Mouse (Mus musculus) kidney, postnatal 10 days (tissue): ENCODE measurements around the gene Tapbpl.

Experiments used
- DNase-seq: peaks from one replicate; pipeline ENCODE4 v3.0.0; 2021; ENCODE audit warnings: mixed read lengths

Gene Tapbpl

DNA sequence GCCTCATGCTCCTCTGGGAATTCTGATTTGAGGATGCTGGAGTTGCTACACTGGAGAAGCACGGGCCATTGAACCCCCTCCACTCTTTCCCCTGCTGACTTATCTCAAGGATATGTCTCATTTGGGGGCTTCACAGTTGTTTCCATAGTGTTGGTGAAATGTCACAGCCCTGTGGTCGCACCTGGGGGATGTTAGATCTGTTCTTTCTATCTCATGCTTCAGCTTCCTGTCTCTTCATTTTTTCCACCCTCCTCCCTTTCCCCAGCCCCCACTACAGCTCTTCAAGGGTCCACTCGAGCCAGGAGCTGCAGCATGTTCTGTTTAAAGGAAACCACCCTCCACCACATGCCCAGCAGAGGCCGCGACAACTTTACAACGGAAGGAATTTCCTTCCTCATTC lies 6.7 kb upstream of the Tapbpl start:
- DNase-seq: peak; percentile 38

DNA sequence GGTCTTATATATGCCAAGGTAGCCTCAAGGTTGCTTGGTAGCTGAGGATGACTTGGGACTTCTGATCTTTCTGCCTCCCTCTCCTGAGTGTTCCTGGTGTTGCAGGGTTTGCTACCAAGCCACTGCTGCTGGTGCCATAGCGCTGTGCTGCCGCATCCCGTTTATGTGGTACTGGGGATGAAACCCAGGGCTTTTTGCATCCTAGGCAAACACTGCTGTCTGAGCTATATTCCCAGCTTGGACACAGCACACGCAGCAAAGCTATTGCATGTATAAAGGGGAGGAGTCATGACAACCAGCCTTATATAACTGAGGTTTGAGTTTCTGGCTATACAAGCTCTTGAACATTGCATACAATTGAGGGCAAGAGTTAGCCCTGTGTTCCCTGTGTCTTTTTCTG lies 5.8 kb upstream of the Tapbpl start:
- DNase-seq: no peak

DNA sequence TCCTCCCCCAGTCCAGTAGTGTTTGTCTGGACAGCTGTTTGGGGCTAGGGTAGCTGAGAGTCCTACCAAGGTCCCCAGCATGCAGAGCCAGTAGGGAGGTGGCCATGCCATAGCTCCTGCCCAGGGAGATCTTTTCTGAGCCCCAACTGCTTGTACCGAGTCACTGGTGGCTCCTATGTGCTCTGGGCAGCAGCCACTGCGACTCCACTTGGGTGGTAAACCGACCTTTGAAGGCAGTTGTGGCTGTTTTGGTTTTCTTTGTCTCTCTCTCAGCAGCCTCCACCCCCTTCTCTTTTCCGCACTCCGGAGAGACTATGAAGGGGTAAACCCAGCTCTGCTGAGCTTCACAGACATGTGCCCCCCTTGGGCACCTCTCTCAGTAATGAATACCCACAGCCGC lies 5.1 kb upstream of the Tapbpl start, which contains the start of gene Cd27:
Gene Cd27, minus strand, starts transcription at position 229 of the 400 bp plus-strand sequence.
- no peak for DNase-seq

DNA sequence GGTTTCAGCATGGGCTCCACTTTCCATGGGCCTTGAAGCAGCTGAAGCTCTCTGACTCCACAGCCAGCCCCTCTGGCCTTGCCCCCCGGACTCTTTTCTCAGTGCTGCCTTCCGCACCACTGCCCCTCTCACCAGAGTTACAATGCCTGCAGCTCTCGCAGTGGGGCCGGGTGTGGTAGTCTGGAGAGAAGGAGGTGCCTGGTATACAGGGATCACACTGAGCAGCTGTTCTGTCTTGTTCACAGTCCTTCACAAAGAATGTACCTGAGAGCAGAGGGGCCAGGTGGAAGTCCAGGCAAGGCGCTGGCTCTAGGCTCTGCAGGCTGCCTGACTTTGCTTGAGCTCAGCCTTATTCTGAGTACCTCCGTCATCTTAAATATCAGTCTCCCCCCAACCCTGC lies 4.7 kb upstream of the Tapbpl start:
- no peak for DNase-seq

DNA sequence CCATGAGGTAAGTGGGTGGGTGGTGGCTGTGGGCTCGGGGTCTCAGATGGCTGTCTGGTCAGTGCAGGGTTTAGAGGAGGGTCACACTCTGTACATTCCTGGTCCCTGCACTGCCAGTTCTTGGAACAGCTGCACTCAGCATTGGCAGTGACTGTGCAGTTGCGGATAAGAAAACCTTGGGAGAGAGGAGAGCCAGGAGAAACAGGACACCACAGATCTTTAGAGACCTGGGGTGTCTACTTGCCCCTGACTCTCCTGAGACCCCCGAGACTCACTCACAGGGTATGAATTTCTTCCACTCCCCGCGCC lies 2.8 kb upstream of the Tapbpl start:
- no peak for DNase-seq

DNA sequence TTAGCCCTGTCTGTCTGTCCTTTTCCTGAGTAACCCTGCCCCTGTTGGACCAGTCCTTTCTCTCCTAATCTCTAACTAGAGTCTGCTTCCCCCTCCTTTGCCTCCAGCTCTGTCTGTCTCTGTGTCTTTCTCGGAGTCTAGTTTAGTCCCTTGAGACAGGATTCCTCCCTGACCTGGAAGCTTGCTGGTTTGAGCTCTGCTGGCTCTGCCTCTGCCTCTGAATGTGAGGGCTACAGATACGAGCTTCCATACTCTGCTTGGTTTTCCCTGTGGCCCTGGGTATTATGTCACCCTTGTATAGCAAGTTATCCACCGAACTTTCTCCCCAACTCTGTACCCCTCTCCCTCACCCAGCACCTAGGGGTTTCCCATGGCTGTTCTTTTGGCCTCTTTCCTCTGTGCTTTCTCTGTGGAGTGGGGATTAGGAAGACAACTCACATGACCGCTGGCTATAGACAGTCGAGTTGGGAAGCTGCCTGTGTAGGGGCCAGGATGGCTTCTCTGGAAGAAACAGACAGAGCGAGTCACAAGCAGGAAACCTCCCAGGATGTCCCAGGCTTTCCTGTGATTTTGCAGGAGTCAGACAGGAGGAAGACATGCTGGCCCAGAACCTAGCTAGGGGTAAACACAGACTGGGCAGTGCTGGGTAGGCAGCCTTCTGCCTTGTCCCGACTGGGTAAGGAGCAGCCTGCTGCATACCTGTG lies 2.3 kb upstream of the Tapbpl start:
- DNase-seq: peak; percentile 40

DNA sequence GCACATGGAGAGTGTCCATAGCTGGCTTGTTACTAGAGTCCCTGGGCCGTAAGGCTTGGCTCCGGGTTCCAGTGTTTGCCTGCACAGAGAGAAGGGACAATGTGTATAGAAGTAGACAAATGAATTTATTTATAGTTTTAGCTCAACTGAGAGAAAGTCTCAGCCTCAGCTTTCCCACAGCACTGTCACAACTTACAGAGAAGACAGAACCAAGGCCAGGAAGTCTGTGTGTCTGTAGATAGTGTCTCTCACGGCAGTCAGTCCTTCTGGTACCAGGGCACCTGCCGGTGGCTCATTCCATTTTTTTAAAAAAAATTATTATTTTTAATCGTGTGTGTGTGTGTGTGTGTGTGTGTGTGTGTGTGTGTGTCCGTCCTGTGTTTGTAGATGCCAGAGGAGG lies 856 bp upstream of the Tapbpl start:
- no peak for DNase-seq

DNA sequence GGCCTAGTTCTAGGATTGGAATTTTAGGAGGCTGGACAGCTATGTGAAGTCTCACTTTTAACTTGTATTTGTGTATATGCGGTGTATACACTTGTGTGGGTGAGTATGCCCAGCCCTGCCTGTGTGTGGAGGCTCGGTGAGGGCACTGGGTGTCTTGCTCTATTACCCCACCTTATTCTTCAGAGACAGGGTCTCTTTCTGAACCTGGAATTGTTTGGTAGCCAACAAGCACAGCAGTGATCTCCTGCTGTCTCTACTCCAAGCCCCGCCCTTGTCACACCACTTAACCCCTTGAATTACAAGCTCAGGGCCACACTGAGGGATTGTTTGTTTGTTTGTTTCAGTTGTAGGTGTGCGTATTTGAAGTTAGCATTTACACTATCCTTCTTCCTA lies 381 bp upstream of the Tapbpl start:
- DNase-seq: peak; percentile 22

DNA sequence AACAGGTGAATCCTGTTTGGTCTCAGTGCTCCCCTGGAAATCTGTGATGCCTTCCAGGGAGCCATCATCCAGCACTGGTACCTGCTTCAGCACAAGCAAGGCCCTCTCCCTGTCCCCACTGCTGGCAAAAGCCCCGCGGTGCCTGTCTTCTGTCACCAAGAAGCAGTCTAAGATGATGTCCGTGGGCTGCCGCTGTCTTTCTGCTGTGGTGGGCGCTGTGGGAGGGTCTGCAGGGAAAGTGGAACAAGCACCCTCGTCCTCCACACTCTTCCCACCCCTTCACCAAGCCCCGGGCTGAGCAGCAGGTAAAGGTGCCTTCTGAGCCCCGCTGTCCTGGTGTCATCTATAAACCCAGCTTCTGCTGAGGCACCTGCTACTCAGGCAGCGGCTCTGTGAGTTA lies 1.1 kb downstream of the Tapbpl start:
- DNase-seq: no peak

DNA sequence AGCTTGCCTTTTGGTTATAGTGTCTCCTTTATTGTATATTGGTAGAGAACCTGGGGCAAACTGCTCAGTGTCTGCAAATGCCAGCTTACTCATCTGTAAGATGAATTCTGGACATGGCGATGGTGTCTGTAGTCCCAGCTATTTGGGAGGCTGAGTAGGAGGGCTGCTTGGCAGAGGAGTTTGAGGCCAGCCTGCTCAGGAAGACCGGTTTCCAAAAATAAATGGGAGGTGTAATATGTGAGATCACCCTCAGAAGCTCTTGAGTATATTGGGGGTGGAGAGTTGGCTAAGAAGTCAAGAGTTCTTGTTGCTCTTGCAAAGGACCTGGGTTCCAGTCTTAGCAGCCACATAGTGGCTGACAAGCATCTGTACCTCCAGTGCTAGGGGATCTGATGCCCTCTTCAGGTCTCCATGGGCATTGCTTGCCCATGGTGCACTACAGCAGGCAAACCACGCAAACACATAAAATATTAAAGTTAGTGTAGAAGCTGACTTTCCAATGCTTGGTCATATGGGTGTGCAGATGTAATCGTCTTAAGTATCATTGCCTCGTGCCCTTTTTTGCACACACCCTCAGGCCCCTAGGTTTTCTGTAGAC lies 6.0 kb downstream of the Tapbpl start:
- DNase-seq: peak; percentile 33

DNA sequence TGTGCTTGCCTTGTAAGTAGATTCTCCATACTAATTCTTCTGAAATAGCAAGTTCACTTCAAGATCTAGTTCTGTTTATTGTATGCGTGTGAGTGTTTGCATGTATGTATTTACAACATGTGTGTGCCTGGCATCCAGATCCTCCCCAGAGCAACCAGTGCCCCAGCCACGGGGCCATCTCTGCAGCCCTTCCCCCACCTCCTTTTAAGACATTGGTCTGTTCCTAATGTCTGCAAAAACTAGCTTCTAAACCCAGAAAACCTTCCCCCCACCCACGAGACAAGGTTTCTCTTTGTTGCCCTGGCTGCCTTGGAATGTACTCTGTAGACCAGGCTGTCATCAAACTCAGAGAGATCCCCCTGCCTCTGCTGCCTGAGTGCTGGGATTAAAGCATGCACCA lies 9.1 kb downstream of the Tapbpl start:
- DNase-seq: no peak

DNA sequence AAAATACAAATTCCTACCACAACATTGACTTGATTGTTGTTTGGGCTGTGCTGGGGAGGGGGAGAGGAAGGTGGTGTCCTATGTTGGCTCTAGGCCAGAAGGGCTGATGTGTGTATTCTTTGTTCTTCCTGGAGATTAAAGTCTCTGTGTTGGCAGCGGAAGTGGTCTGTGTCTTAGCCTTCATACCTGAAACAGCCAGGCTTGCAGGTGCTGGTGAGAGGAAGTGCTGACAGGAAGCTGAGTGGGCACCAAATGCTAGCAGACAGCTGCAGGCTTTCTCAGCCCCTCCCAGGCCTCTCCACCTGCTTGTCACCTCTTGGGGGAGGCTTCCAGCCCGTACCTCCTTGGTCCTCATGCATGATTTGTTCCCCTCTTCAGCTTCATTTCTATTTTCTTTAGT lies 9.5 kb downstream of the Tapbpl start:
- DNase-seq: peak; percentile 43

DNA sequence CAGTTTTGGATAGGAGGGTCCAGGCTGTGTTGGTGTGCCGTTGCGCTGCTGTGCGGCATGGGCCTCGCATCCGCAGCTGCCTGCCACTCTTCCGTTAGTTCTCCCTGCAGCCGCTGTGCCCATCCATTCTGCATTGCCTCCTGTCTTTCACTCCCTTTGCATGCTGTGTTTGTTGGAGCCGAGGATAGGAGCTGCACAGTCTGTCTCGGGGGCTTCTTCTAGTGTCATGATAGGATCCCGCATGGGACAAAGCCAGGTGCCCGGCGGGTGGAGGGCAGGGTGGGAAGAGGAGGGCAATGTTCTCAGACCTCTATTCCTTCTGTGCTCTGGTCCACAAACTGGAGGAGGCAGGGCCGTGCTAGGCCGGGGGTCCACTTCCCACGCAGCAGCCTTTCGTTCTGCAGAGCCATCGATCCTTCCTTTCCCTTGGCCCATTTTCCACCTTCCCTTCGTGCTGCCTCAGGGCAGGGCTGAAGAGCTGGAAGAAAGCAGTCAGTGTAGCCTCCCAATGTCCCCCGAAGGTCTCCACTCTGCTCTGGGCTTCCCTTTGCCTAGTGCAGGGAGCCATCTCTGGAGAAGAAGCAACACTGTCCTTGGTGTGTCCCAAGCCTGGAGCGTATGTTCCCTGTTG lies 10.4 kb downstream of the Tapbpl start:
- DNase-seq: no peak

DNA sequence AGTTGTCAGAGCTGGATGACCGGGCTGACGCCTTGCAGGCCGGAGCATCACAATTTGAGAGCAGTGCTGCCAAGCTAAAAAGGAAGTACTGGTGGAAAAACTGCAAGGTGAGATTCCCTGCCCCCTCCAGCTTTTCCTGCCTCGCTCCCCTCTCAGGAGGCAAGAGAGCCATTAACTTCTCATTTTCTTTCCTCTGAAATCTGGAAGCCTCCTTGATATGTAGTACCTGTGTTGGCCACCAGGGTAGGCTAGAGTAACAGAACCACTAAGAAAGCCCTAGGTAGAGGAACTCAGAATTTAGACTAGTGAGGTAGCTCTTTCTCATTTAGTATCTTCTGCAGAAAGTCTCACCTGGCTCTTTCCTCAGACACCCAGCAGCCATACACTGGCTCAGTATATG lies 12.7 kb downstream of the Tapbpl start:
- DNase-seq: peak; percentile 75

DNA sequence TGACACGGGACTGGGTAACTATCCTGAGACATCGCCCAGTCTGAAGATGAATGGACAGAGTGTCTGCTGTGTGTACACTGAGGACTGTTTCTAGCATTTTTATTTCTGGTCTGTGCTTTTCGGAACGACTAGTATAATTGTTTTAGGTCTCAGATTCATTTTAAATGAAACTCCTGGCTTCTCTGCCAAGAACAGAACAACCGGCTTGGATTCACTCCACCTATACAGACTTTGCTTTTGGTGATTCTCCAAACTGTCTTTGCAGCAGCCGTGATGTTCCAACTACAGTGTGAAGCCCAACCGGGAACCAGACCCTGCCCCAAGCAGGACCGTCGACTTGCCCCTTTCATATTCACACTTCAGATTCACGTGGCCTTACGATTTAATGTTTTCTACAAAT lies 13.8 kb downstream of the Tapbpl start:
- DNase-seq: no peak

DNA sequence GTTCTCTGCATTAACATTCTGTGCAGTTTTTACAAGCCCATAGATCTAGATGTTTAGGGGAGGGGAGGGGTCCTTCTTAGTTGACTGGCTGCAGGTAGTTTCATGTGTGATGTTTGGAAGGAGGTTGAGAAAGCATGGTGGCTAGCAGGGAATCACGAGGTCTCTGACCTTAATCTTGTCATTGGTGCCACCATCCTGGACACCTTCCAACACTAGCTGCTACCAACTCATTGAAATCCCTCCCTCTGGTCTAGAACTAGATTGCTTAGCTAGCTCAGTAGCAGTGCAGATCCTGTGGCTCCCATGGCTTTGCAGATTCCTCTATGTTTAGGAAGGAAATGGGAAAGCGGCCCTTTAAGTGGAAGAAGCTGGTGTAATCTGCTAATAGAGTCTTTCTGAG lies 14.8 kb downstream of the Tapbpl start:
- no peak for DNase-seq

DNA sequence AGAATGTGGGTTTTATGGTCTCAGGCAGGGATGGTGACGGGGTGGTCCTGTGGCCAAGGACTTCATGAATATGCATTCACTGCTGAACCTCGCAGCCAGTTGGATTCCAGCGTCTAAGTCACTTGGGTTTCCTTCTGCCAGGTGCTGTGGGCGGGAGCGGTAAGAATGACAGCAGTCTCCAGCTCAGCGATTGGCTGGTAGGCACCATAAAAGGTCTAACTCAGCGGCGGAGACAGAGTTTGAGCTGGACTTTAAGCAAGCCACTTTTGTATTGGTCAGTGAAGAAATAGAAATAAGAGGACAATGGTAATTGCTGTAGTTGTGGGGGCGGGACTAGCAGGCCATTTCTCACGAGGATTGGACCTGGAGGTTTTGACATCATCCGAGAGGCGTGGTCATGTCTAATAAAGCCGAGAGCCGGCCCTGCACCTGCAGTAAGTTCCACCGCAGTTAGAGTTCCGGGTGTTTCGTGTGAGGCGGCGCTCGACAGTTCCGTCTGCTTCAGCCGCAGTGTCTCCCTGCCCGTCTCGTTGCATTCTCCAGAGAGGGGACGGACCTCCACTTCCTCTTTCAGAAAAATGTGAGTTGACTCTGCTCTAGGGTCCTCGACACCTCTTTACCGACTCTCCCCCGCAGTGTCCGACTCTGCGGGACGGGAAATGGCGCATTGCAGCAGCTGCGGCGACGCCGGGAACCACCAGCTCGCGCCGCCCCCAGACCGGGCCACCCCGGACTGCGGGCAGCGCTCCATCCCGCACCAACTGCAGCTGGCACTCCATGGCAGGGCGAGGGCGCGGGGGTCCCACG lies 16.3 kb downstream of the Tapbpl start, which contains the start of gene Vamp1:
Gene Vamp1, plus strand, starts transcription at position 404 of the 807 bp plus-strand sequence.
- DNase-seq: peak; percentile 96

DNA sequence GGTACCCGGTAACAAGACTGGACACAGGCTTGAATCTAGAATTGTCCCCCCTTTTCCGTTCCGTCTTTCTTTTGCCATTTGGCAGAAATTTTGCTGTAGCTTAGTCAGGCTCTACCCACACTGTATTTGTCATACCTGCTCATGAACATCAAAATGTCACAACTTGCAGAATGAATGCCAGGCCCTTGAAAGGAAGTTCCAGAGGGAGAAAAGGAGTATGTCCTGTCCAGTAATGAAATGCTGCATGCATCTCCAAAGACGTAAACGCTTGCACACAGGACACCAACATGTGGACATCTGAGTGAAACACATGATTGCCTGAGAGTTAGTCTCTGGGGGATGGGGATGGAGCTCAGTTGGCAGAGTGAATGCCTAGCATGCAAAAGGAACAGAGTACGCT lies 17.9 kb downstream of the Tapbpl start:
- DNase-seq: no peak

DNA sequence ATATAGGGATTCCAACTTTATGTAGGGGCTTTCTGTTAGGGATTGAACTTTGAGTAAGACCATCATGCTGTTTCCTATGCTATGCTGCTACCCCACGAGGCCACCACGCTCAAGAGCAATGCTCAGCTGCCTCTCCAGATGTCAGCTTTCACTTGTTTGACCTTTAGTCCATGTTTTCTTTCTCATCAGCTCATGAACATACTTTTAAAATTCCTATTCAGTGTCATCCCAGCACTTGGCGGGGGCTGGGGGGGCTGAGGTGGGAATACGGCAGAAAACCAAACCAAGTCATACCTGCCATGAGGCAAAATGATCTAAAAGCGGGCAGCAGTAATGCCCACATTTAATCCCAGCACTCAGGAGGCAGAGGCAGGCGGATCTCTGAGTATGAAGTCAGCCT lies 18.5 kb downstream of the Tapbpl start:
- no peak for DNase-seq

DNA sequence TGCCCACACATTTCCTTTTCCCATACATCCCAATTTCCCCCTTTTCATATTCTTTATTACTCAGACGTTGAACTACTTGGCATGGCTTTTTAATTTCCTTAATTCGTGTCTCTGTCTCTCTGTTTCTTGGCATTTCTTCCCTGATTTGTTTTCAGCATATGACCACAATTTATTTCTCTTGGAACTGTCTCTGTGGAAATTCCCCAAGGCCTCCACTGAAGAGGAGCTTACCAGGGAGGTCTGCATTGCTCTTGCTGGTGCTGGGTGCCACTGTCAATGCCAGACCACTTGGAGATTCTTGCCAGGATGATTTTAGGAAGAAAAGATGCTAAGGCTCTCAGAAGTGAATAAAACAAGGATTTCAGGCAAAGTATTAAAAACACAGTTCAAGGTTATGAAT lies 19.0 kb downstream of the Tapbpl start:
- no peak for DNase-seq

DNA sequence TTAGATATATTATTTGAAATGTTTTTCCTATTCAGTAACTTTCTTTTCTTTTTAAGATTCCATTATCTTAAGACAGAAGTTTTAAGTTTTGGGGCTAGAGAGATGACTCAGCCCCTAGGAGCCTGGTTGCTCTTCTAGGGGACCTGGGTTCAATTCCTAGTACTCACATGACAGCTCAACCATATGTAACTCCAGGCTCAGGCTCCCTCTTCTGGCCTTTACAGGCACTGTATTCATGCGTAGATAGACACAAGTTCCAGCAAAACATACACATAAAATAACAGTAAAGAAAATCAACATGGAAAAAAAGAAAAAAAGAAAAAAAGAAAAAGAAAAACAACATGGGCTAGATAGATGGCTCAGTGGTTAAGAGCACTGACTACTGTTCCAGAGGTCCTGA lies 21.2 kb downstream of the Tapbpl start:
- DNase-seq: no peak

DNA sequence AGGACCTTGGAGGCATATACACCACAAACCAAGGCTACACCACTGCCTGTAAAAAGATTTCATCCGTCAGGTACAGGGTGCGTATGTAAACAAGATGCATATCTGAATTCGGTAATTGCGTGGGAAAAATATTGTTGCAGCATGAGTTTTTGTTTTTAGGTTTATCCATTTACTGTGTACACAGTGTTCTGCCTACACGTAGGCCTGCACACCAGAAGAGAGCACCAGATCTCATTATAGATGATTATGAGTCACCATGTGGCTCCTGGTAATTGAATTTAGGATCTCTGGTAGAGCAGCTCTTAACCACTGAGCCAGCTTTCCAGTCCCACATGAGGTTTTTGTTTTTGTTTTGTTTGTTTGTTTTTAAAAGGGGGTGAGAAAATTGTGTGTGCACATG lies 34.5 kb downstream of the Tapbpl start:
- no peak for DNase-seq

DNA sequence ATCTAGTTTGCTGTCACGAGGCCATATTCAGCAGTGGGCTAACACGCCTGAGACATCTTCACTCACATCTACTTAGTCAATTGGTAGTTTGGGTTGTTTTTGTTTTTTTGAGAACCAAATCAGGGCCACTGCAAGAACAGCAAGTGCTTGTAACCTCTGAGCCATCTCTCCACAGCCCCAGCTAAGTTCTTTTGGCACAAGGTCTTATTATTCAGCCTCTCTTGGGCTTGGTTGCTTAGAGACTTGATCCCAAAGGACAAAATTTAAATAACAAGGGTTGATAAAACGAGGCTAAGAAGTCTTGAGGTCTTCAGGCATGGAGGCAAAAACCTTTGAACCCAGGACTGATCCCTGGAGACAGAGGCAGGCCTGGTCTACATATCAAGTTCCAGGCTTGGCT lies 35.4 kb downstream of the Tapbpl start:
- DNase-seq: no peak
